Mouse (Mus musculus) heart, postnatal 14 days (tissue): Measurements from ENCODE around the gene Ikbke. TPM values are rescaled to one million over a fixed set of nuclear protein-coding genes. Genes with fewer than 3 reads are reported as not detected.

Experiments
- DNase-seq, 2 experiments: peaks; one replicate each; pipeline ENCODE4 v3.0.0; 2021 to 2022
- intact Hi-C: fragments of 180-260 bp; cut with DNase I; formaldehyde crosslinking; loops from one replicate; pipeline ENCODE4 v1.15.1; 2025
- total RNA-seq, 2 experiments: library from RNA; stranded (reverse); gene quantifications; 2 replicates each; pipeline ENCODE4 v1.2.3; 2021

Ikbke gene
- total RNA-seq, 2 experiments from 2014 or later: 2.2 to 3.0 TPM

- DNase-seq: peak; percentile 77 to 81
- intact Hi-C loops: no loop called here
Observed at GRCm38 (mm10) chr1:131245089-131245856, 34.1 kb downstream of the Ikbke start, which contains the start of gene Rassf5. Gene Rassf5, minus strand, starts transcription at chr1:131245258.

- DNase-seq: no peak
Observed at GRCm38 (mm10) chr1:131244536-131245088, 34.8 kb downstream of the Ikbke start.

GRCm38 (mm10) chr1:131242956-131243355 is 36.5 kb downstream of the Ikbke start:
- intact Hi-C loops: no loop called here

More at GRCm38 (mm10) chr1:131244536-131245088, 34.8 kb downstream of the Ikbke start:
- intact Hi-C loops: no loop called here

DNA sequence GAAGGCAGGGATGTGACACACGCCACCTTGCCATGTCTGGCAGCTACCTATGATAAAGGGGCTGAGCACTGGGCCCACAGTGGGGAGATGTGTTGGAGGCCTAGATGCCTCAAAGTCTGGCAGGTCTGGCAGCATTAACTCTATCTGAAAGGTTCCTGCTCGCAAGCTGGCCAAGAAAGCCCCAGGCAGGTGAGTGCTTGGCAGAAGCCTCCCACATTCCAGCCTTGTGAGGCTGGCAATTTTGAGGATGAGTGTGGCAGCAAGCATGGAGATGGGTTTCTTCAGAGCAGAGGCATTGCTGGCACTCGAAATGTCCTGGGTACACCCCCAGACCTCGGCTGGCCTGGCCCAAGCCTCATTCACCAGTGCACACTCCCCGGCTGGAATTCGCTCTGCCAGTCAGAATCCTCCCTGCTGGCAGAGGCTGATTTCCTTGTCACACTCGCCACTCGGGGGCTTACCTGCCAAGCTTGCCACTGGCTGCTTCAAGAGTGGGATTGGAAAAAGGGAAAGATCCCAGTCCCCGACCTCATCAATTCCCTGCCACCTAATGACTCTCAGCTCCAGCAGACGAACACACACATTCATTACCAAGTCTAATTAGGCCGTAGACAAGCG is 39.7 kb downstream of the Ikbke start:
- no peak for DNase-seq
- intact Hi-C loops: no loop called here

More at GRCm38 (mm10) chr1:131242956-131243355, 36.5 kb downstream of the Ikbke start:
- no peak for DNase-seq

- peak; percentile 72 to 80 for DNase-seq
- intact Hi-C loops: no loop called here
Observed at GRCm38 (mm10) chr1:131238931-131239381, 40.5 kb downstream of the Ikbke start.

GRCm38 (mm10) chr1:131236077-131236476 is 43.3 kb downstream of the Ikbke start:
- DNase-seq: no peak
- intact Hi-C loops: no loop called here

DNA sequence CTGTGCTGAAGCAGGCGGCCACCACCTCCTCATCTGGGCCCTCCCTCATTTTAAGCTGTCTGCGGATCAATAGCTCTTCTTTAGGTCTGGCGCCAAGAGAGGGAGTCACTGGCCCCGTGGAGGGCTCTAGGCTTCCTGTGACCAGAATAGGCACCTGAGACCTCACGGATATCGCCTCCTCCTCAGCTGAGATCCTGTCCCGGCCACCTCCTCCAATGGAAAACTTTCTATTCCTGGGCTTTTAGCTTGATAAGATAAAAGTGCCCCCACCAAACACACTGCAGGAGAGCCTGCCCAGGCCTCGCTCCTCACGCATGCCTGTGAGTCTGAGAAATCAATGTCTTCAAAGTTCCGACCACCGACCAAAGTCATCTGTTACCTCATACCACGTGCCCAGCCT is 45.9 kb downstream of the Ikbke start:
- intact Hi-C loops: no loop called here
- DNase-seq: no peak

DNA sequence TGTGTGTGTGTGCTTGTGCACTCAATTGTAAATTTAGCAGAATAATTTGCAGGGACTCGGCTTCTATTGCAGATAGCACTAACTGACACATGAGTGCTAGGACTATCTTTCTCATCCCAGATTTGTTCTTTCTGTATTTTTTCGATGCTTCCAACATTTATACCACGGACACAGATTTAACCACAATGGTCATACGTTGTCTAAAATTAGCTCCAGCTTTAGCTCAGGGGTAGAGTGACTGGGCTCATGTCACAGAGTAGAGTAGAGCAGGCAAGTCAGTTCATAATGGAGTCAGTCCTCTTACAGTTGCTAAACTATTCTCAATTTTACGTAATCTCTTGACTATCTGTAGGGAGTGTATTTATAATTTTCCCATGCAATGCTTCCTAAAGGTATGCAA is 50.7 kb downstream of the Ikbke start:
- no peak for DNase-seq
- intact Hi-C loops: no loop called here

DNA sequence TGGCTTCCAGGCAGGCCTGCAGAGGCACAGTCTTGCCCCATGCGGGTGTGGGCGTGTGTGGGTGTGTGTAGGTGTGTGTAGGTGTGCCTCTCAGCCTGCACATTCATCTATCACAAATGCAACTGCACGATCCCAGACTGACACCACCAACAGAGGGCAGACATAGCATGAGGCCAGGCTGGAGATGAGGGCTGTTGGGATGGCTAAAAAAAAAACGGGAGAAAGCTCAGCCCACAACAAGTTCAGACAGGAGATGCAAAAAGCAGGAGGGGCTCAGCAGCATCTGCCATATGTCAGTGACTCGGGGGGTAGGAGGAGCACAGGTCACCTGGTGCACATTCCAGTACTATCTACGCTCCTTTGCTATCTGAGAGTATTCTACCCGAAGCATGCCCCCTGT is 51.2 kb downstream of the Ikbke start:
- no peak for DNase-seq
- intact Hi-C loops: no loop called here

DNA sequence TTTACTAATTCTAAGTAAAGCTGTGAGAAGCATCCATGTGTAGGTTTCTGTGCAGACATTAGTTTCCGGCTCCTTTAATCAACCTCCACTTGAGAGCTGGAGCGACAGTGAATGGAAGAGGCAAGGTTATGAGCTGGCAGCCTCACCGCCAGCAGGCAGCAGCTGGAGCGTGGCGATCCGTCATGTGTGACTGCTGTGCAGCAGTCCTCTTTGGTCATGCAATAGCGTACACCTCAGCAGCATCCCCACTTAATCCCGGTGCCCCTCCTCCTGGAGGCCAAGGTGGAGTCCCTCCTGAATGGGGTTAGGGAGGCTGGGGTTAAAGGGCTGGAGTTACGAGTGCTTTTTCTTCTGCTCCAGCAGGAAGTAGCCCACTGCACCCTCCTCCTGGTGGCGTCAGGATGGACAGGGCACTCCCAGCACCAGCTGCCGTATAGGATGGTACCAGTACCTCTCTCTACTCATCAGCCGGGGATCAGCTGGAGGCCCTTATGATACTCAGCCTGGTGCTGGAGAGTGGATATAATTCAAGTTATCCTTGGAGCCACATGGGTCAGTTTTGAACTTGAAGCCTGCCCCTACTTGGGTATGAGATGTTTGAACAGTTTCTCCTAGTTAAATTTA is 54.4 kb downstream of the Ikbke start:
- no peak for DNase-seq
- intact Hi-C loops: no loop called here

DNA sequence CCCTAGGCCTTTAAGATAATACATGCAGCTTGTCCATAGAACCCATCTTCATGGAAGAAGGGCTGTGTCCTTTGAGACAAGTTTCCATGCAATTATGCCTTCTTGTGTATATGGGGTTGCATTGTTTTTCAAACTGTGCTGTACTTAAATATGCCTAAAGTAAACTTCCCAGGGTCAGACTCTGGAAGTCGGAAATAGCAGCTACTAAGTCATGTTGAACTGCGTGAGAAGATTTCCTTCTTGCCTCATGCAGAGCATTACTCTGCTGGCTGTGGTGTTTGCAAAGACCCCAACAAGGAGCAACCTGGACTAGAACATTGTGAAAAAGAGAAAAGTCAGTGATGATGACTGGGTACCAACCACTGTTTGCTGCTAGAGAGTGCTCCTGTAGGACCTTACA is 56.1 kb downstream of the Ikbke start:
- no peak for DNase-seq
- intact Hi-C loops: no loop called here

- intact Hi-C loops: no loop called here
- no peak for DNase-seq
Observed at GRCm38 (mm10) chr1:131221822-131222590, 57.4 kb downstream of the Ikbke start.

- intact Hi-C loops: no loop called here
- no peak for DNase-seq
Observed at GRCm38 (mm10) chr1:131218933-131219332, 60.5 kb downstream of the Ikbke start.

GRCm38 (mm10) chr1:131213361-131213760 is 66.0 kb downstream of the Ikbke start:
- intact Hi-C loops: no loop called here
- no peak for DNase-seq

DNA sequence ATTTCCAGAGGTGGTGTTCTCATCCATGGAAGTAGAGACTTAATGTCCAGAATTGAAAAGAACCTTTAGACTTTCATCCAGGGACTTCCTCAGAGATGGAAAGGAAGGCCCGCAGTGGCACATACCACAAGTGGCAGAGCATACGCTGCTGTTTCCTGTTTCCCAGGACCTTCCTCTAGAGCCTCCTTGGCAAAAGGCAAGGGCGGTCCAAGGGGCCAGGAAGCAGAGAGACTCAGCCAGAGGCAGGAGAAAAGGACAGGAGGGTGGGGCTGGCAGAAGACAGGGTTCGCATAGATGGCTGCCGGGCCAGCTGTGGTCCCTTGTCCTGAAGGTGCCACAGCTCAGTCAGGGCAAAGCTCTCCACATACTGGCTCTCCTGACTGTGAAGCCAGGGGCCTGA is 66.5 kb downstream of the Ikbke start:
- intact Hi-C loops: no loop called here
- no peak for DNase-seq

- intact Hi-C loops: no loop called here
- DNase-seq: no peak
Observed at GRCm38 (mm10) chr1:131211655-131212054, 67.8 kb downstream of the Ikbke start.

- DNase-seq: no peak
- intact Hi-C loops: no loop called here
Observed at GRCm38 (mm10) chr1:131209971-131210426, 69.4 kb downstream of the Ikbke start.

GRCm38 (mm10) chr1:131208800-131209199 is 70.6 kb downstream of the Ikbke start:
- intact Hi-C loops: no loop called here
- no peak for DNase-seq

DNA sequence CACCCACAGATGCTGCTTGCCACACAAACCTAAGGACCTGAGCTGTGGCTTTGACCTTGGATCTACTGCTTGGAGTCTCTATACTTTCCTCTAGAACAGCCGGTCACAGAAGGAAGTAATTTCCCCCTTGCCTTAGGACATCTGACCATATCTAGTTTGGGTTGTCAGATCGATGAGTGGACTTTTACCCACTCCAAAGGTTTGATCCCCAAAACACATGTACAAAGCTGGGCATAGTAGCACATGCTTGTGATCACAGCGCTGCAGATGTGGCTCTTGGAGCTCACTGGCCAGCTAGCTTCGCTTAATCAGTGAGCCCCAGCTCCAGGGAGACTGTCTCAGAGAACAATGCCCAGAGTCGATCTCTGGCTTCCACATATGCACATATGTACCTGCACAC is 71.3 kb downstream of the Ikbke start:
- DNase-seq: no peak
- intact Hi-C loops: no loop called here

DNA sequence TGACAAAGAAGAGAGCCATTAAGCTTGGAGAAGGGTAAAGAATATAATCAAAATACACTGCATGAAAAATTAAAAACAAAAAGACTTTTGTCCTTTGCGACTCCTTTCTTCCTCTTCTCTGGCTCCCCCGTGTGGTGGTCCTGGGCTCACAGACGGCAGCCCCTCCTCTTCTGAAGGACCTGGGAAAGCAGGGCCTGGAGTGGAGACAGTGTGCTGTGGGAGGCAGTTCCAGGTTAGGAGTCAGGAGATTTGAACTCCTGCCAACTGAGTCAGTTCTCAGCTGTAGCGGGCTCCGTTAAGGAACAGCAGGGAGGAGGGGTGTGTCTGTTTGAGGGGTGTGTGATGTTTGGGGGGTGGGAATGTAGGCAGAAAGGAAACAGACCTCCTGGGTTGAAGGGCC is 71.9 kb downstream of the Ikbke start:
- intact Hi-C loops: no loop called here
- peak; percentile 80 to 87 for DNase-seq
